Mouse (Mus musculus): ENCODE measurements around the gene Adgrl1.

Adgrl1 gene

DNA sequence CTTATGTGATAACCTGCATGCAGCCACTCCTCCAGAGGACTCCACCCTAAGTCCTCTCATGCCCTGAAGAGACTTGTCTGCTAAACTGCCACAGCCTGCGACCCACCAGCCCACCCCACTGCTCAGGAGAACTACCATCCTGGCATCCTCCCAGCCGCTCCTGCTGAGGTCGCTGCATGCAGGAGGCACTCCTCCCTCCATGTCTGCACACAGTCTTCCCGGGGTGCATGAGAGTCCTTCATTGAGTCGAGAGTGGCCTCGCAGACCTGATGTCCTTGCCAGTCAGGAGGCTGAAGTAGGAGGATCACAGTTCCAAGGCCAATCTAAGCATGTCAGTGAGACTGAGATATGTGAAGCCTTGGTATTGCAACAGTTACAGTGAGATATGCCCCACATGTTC, 17.7 kb downstream of the Adgrl1 start:
- H3K36me3 ChIP-seq (ENCODE audit: control insufficient read depth, insufficient read depth, low read length, poor library complexity, severe bottlenecking): no peaks in the 10 kb centered on the region
- DNase-seq (ENCODE audit: low read depth, low spot score): no peak
- no peaks in the 10 kb centered on the region for H3K27me3 ChIP-seq (ENCODE audit: control insufficient read depth, insufficient read depth, low read length, poor library complexity, severe bottlenecking)

DNA sequence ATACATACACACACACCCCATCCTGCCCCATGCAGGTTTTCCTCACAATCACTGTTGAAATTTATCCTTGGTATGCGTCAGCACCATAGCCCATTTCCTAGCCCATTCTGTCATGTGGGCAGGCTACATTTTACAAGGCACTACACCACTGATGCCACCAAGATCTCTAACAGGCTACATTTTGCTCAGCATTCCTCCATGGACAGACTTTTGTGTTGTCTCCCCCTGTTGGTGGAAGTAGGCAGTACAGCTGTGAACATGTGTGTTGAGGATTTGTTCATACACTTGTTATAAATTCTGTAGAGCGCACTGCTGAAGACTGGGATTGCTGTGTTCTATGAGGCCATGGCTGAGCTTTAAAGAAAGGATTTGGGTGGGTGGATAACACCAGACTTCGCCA, 21.7 kb downstream of the Adgrl1 start:
- no peaks in the 10 kb centered on the region for H3K36me3 ChIP-seq (ENCODE audit: control insufficient read depth, insufficient read depth, low read length, poor library complexity, severe bottlenecking)
- no peaks in the 10 kb centered on the region for H3K27me3 ChIP-seq (ENCODE audit: control insufficient read depth, insufficient read depth, low read length, poor library complexity, severe bottlenecking)
- DNase-seq (ENCODE audit: low read depth, low spot score): peak; percentile 84

DNA sequence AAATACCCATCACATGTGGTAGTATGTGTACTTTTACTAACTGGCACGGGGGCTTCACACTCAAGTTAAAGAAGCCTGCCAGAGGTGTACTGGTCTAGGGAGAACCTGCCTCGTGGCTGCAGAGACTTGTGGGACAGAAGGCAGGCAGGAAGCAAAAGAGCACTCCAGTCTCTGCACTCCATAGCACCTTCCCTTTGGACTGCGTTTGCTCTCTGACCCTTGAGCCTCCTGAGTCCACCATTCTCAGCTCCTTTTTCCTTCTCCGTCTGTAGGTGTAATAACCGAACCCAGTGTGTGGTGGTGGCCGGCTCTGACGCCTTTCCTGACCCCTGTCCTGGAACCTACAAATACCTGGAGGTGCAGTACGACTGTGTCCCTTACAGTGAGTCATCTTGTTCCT, 22.8 kb downstream of the Adgrl1 start:
- DNase-seq (ENCODE audit: low read depth, low spot score): no peak
- Histone ChIP-seq H3K36me3 (ENCODE audit: control insufficient read depth, insufficient read depth, low read length, poor library complexity, severe bottlenecking) (no peaks in the 10 kb centered on the region), H3K27me3 (ENCODE audit: control insufficient read depth, insufficient read depth, low read length, poor library complexity, severe bottlenecking) (no peaks in the 10 kb centered on the region)

DNA sequence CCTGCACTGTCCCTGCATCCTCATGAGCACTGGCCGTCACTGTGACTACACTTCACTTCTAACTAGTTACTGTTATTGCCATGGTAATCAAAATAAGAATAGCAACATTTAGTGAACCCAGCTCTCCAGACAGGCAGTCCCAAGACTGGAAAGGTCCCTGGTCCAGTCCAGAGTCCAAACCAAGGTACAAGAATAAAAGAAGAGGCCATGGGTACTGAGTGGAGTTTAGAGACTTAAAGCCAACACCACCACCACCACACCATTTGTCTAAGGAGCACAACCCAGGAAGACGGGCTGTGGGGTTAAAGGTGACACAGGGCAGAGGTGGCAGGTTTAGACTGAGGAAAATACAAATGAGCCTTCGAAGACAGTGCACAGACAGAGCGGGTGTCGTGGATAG, 24.7 kb downstream of the Adgrl1 start:
- H3K27me3 ChIP-seq (ENCODE audit: control insufficient read depth, insufficient read depth, low read length, poor library complexity, severe bottlenecking): no peaks in the 10 kb centered on the region
- DNase-seq (ENCODE audit: low read depth, low spot score): no peak
- H3K36me3 ChIP-seq (ENCODE audit: control insufficient read depth, insufficient read depth, low read length, poor library complexity, severe bottlenecking): no peaks in the 10 kb centered on the region

DNA sequence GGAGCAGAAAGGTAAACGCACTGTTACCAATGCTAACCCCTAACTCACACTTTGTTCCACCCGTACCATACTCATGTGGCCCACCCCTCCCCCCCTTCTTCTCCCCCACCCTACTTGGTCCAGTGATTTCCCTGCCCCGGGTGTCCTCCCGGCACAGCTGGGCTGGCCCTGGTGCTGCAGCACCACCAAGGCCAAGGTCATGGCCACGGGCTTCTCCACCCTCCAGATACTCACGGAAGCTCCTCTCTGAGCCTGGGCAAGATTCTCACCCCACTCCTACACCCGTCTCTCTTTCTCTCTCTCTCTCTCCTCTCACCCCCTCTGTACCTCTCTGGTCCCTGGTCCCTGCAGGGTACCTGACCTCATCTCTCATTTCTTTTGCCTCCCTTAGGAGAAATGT, 26.4 kb downstream of the Adgrl1 start:
- no peak for DNase-seq (ENCODE audit: low read depth, low spot score)

DNA sequence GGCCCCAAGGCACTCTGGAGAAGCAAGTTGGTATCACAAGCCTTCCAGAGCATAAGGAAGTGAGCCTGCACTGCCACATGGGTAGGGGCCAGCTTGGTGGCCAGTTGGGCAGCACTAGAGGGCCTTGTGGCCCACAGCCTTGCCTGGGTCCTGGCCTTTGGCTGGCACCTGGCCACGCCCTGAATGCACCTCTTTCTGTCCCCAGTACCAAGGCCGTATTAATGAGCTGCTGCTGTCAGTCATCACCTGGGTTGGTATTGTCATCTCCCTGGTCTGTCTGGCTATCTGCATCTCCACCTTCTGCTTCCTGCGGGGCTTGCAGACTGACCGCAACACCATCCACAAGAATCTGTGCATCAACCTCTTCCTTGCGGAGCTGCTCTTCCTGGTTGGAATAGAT, 34.3 kb downstream of the Adgrl1 start:
- Histone ChIP-seq H3K36me3 (ENCODE audit: control insufficient read depth, insufficient read depth, low read length, poor library complexity, severe bottlenecking) (no peaks in the 10 kb centered on the region), H3K27me3 (ENCODE audit: control insufficient read depth, insufficient read depth, low read length, poor library complexity, severe bottlenecking) (no peaks in the 10 kb centered on the region)
- DNase-seq (ENCODE audit: low read depth, low spot score): no peak

More for the DNA sequence above, 26.4 kb downstream of the Adgrl1 start:
- Histone ChIP-seq H3K27me3 (ENCODE audit: control insufficient read depth, insufficient read depth, low read length, poor library complexity, severe bottlenecking) (no peaks in the 10 kb centered on the region), H3K36me3 (ENCODE audit: control insufficient read depth, insufficient read depth, low read length, poor library complexity, severe bottlenecking) (no peaks in the 10 kb centered on the region)

DNA sequence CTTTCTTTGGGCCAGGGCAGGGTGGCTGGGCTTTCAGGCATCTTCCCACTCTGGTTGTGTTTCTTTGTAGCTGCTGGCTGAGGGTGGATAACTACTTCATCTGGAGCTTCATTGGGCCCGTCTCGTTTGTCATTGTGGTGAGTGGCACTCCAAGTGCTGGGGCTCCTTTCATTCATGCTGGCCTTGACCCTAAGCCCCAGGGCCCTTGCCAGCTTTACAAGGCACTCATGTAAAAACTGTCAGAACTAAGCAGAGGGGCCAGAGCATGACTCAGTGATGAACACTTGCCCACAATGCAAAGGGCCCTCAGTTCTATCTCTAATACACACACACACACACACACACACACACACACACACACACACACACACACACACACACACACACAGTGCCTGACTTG, 35.1 kb downstream of the Adgrl1 start:
- DNase-seq (ENCODE audit: low read depth, low spot score): no peak
- Histone ChIP-seq H3K36me3 (ENCODE audit: control insufficient read depth, insufficient read depth, low read length, poor library complexity, severe bottlenecking) (no peaks in the 10 kb centered on the region), H3K27me3 (ENCODE audit: control insufficient read depth, insufficient read depth, low read length, poor library complexity, severe bottlenecking) (no peaks in the 10 kb centered on the region)

DNA sequence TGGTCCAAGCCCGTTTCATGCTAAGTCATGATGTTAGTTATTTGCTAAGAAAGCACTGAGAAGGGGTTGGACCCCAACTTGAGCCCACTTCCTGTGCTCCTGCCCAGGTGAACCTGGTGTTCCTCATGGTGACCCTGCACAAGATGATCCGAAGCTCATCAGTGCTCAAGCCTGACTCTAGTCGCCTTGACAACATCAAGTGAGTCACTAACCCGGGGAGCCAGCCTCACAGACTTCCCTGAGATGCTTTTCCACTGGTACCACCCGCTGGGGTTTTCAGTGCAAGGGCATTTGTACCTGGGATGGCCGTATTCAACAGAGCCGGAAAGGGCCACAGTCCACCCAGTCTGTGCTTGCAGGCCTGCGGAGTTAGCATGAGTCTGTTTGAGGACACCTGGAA, 35.5 kb downstream of the Adgrl1 start:
- H3K36me3 ChIP-seq (ENCODE audit: control insufficient read depth, insufficient read depth, low read length, poor library complexity, severe bottlenecking): no peaks in the 10 kb centered on the region
- no peaks in the 10 kb centered on the region for H3K27me3 ChIP-seq (ENCODE audit: control insufficient read depth, insufficient read depth, low read length, poor library complexity, severe bottlenecking)
- DNase-seq (ENCODE audit: low read depth, low spot score): no peak

DNA sequence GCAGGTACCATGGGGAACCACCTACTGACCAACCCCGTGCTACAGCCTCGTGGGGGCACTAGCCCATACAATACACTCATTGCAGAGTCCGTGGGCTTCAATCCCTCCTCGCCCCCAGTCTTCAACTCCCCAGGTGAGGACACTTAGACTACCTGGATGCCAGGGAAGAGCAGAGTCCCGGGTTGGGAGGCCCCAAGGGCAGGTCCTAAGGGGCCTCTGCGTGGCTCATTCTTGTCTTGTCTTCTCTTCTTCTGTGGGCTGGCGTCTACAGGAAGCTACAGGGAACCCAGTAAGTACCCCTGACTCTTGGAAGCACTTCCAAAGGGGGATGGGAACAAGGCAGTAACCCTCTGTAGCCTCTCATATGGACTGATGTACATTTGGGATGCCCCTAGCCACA, 37.7 kb downstream of the Adgrl1 start:
- DNase-seq (ENCODE audit: low read depth, low spot score): no peak
- no peaks in the 10 kb centered on the region for H3K27me3 ChIP-seq (ENCODE audit: control insufficient read depth, insufficient read depth, low read length, poor library complexity, severe bottlenecking)

DNA sequence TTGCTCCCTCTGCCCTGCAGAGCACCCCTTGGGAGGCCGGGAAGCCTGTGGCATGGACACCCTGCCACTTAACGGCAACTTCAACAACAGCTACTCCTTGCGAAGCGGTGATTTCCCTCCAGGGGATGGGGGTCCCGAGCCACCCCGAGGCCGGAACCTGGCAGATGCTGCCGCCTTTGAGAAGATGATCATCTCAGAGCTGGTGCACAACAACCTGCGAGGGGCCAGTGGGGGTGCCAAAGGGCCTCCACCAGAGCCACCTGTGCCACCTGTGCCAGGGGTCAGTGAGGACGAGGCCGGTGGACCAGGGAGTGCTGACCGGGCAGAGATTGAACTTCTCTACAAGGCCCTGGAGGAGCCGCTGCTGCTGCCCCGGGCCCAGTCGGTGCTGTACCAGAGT, 38.4 kb downstream of the Adgrl1 start:
- no peaks in the 10 kb centered on the region for H3K36me3 ChIP-seq (ENCODE audit: control insufficient read depth, insufficient read depth, low read length, poor library complexity, severe bottlenecking)
- no peaks in the 10 kb centered on the region for H3K27me3 ChIP-seq (ENCODE audit: control insufficient read depth, insufficient read depth, low read length, poor library complexity, severe bottlenecking)
- no peak for DNase-seq (ENCODE audit: low read depth, low spot score)

More for the DNA sequence above, 37.7 kb downstream of the Adgrl1 start:
- no peaks in the 10 kb centered on the region for H3K36me3 ChIP-seq (ENCODE audit: control insufficient read depth, insufficient read depth, low read length, poor library complexity, severe bottlenecking)

DNA sequence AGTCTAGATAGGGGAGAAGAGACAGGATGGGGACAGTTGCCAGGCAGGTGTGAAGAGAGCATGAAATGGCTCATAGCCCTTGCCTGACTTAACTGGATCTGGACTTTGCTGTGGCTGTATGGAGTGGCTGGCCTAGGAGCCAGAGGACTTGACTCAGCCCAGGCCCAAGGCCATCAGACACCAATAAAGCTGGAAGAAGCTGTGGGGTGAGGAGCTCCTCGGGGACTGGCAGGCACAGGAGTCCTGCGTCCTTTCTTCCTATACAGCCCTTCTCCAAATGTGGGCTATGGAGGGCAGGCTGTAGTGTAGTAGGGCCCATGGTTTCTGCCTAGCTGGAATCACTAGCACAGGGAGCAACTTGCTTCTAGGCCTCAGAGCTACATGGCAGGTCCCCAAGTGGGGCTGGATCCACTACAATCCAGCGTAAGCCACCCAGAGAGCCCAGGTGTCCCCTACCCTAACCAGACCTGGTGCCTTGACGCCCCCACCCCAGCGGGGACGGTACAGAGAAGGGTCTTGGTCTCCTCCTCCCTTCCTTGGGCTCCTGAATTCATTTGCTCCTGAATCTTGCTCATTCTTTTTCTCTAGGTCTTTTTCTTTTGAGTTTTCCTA, 41.3 kb downstream of the Adgrl1 start:
- H3K27me3 ChIP-seq (ENCODE audit: control insufficient read depth, insufficient read depth, low read length, poor library complexity, severe bottlenecking): no peaks in the 10 kb centered on the region
- H3K36me3 ChIP-seq (ENCODE audit: control insufficient read depth, insufficient read depth, low read length, poor library complexity, severe bottlenecking): no peaks in the 10 kb centered on the region
- no peak for DNase-seq (ENCODE audit: low read depth, low spot score)

DNA sequence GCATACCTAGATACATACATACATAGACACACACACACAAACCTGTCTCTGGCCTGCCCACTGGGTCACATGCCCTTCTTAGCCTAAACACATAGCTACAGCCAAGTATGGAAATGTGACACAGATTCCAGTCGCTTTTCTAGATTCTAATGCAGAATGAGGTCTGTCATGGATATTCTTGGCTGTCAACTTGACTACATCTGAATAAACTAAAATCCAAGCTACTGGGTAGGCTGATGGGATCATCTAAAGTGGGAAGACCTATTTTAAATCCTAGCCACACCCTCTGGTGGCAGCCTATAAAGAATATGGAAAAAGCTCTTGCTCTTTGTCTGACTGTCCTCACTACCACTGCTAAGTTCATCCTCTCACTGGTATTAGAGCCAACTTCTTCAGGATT, 42.5 kb downstream of the Adgrl1 start:
- H3K27me3 ChIP-seq (ENCODE audit: control insufficient read depth, insufficient read depth, low read length, poor library complexity, severe bottlenecking): no peaks in the 10 kb centered on the region
- H3K36me3 ChIP-seq (ENCODE audit: control insufficient read depth, insufficient read depth, low read length, poor library complexity, severe bottlenecking): no peaks in the 10 kb centered on the region
- DNase-seq (ENCODE audit: low read depth, low spot score): no peak

DNA sequence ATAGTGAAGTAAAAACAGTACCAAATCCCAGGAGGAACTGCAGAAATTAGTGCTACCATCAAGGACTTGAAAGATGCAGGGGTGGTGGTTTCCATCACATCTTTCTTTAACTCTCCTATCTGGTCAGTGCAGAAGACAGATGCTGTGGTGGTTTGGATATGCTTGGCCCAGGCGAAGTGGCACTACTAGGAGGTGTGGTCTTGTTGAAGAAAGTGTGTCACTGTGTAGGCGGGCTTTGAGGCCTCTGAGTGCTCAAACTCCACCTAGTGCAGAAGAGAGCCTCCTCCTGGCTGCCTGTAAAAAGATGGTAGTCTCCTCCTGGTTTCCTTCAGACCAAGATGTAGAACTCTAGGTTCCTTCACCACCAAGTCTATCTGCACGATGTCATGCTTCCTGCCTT, 45.6 kb downstream of the Adgrl1 start:
- no peak for DNase-seq (ENCODE audit: low read depth, low spot score)
- Histone ChIP-seq H3K27me3 (ENCODE audit: control insufficient read depth, insufficient read depth, low read length, poor library complexity, severe bottlenecking) (no peaks in the 10 kb centered on the region), H3K36me3 (ENCODE audit: control insufficient read depth, insufficient read depth, low read length, poor library complexity, severe bottlenecking) (no peaks in the 10 kb centered on the region)

DNA sequence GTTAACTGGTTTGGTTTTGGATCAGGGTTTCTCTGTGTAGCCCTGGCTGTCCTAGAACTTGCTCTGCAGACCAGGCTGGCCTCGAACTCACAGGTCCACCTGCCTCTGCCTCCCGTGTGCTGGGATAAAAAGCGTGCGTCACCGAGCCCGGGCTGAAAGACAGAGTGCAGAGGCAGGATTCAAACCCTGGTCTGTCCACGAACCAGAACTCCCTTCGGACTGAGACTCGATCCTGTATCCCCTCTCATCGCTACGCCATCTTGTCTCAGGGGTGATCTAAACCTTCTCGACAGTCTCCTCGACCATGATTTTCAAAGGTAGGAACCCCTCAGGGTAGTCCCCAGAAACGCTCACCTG, 54.8 kb downstream of the Adgrl1 start:
- Histone ChIP-seq H3K27me3 (ENCODE audit: control insufficient read depth, insufficient read depth, low read length, poor library complexity, severe bottlenecking) (no peaks in the 10 kb centered on the region), H3K36me3 (ENCODE audit: control insufficient read depth, insufficient read depth, low read length, poor library complexity, severe bottlenecking) (no peaks in the 10 kb centered on the region)
- DNase-seq (ENCODE audit: low read depth, low spot score): no peak

DNA sequence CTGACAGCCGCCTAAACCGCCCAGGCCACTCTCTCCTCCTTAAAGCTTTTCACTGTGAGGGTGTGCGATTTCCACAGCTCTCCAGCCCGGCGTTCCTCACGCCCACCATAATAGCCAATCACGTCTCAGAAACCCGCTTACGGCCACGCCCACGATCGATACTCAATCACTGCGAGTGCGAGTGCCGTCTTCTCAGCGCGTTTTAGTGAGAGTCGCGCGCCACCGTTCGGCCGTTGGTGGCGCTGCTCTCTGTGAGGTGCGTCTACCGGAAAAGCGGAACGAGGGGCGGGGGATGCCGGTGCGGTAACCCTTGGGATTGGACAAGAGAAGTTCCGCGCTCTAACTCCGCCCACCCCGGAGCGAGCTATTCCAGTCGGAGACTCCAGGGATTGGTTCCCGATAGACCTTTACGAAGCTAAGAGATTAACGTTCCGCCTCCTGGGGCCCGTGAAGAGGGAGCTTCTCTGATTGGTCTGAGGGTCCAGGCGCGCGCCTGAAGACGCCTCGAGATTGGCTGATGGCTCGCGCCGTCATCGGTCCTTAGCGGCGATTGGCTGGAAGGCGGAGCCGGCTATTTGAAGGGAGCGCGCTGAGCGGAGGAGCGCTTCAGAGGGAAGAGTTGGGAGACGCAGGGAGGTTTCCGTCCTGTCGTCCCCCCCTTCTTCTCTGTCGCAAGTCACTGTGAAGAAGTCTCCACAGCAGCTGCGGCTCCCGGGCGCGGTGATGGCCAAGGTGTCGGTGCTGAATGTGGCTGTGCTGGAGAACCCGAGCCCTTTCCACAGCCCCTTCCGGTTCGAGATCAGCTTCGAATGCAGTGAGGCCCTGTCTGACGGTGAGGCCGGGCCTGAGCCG, 55.4 kb downstream of the Adgrl1 start, which contains the start of the genes Gm10644 and Asf1b:
TSS of gene Gm10644 (minus strand) at position 100 of the 852 bp plus-strand sequence.
TSS of gene Asf1b (plus strand) at position 402 of the 852 bp plus-strand sequence.
- DNase-seq (ENCODE audit: low read depth, low spot score): peak; percentile 98
- Histone ChIP-seq H3K36me3 (ENCODE audit: control insufficient read depth, insufficient read depth, low read length, poor library complexity, severe bottlenecking) (no peaks in the 10 kb centered on the region), H3K27me3 (ENCODE audit: control insufficient read depth, insufficient read depth, low read length, poor library complexity, severe bottlenecking) (no peaks in the 10 kb centered on the region)

DNA sequence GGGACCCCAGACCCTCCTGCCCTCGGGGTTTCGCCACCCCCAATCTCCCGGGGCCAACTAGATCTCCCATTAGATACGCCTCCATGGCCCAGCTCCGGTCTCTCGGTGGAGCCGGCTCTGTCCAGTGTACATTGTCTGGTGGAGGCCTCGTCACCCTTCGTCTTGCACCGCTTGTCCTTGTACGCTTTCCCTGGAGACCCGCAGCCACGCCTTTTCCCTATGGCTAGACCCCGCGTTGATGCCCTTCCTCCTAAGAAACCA, 56.0 kb downstream of the Adgrl1 start:
- Histone ChIP-seq H3K36me3 (ENCODE audit: control insufficient read depth, insufficient read depth, low read length, poor library complexity, severe bottlenecking) (no peaks in the 10 kb centered on the region), H3K27me3 (ENCODE audit: control insufficient read depth, insufficient read depth, low read length, poor library complexity, severe bottlenecking) (no peaks in the 10 kb centered on the region)
- no peak for DNase-seq (ENCODE audit: low read depth, low spot score)
